ENCODE assay signal across 10 mouse cellular contexts in genomic region chr4:68574610-68575167, GRCm38 (mm10).
DNase-seq lines count a peak whose midpoint lies in the region; ATAC-seq and TF ChIP-seq lines count a peak whose summit lies in the region.
"Had no signal": no experiment of that assay in that cellular context is flagged by ENCODE, and none has a peak within 500 bp of the region (broad histone marks: within the 10 kb centered on the region; RNA-seq: fewer than 3 reads in every experiment).

No protein-coding gene starts in this region.

- TF ChIP-seq POLR2A in heart, adult 2 months (IDR thresholded peaks at IDR 0.05; ENCODE audit: insufficient read depth, low read depth, low read length), result no peak

- no peaks in the 10 kb centered on the region for H3K79me2 ChIP-seq in heart, adult 2 months (replicated peaks; ENCODE audit: control insufficient read depth, insufficient read depth, low read length)

- no peaks in the 10 kb centered on the region for H3K27me3 ChIP-seq in heart, adult 2 months (ENCODE audit: control insufficient read depth, insufficient read depth, low read length)
- H3K27me3 ChIP-seq in kidney, embryonic 15.5 days, result no peaks in the 10 kb centered on the region
- H3K27me3 ChIP-seq: midbrain, embryonic 12.5 days had no signal

- peak; percentile 14 for DNase-seq in gastrocnemius, adult 2 months
- no peak for DNase-seq in gastrocnemius, postnatal 4 days (ENCODE audit: low spot score in 2 of 2)
- peak; percentile 84 for DNase-seq in brain, adult 2 months (ENCODE audit: low read depth, low spot score)
- peak; percentile 5 for DNase-seq in fibroblast of lung, adult 2 months (ENCODE audit: low read depth)
- DNase-seq in left cerebral cortex, postnatal 14 days (ENCODE audit: low spot score in 2 of 2), result peak; percentile 18 to 35
- DNase-seq in heart, adult 2 months, result no peak
- no peak for DNase-seq in neural tube, embryonic 10.5 days (ENCODE audit: extremely low spot score, low spot score)

- no peak overlapping the region for H3K9ac ChIP-seq in heart, adult 2 months (ENCODE audit: low read depth, low read length)
- H3K9ac ChIP-seq in kidney, embryonic 15.5 days, result no peak overlapping the region
- H3K9ac ChIP-seq: midbrain, embryonic 12.5 days had no signal

- no peaks in the 10 kb centered on the region for H3K36me3 ChIP-seq in heart, adult 2 months (ENCODE audit: control insufficient read depth, insufficient read depth, low read length)
- no peaks in the 10 kb centered on the region for H3K36me3 ChIP-seq in kidney, embryonic 15.5 days
- H3K36me3 ChIP-seq: midbrain, embryonic 12.5 days had no signal

- no peak for ATAC-seq in kidney, embryonic 15.5 days (replicated peaks; ENCODE audit: low FRiP score)

- H3K4me1 ChIP-seq in heart, adult 2 months (ENCODE audit: control insufficient read depth, insufficient read depth, low read length), result no peaks in the 10 kb centered on the region
- no peaks in the 10 kb centered on the region for H3K4me1 ChIP-seq in kidney, embryonic 15.5 days
- H3K4me1 ChIP-seq: midbrain, embryonic 12.5 days had no signal

- no peak for TF ChIP-seq CTCF in gastrocnemius, adult 2 months (IDR thresholded peaks at IDR 0.05)
- no peak for TF ChIP-seq CTCF in heart, adult 2 months (IDR thresholded peaks at IDR 0.05)

- WGBS in heart, adult 2 months, result 55% methylated on average over 4 of the region's 4 CpGs
- WGBS in kidney, embryonic 15.5 days, result 80% methylated on average over 4 of the region's 4 CpGs

- no peaks in the 10 kb centered on the region for H3K9me3 ChIP-seq in kidney, embryonic 15.5 days (replicated peaks)
- H3K9me3 ChIP-seq: midbrain, embryonic 12.5 days had no signal

- H3K4me3 ChIP-seq in gastrocnemius, adult 2 months, result no peak overlapping the region
- H3K4me3 ChIP-seq in heart, adult 2 months, result no peak overlapping the region
- H3K4me3 ChIP-seq in kidney, embryonic 15.5 days (replicated peaks), result no peak overlapping the region
- H3K4me3 ChIP-seq: midbrain, embryonic 12.5 days had no signal

- intact Hi-C loops in gastrocnemius, adult 2 months (cut with DNase I), result no loop called here
- intact Hi-C loops in left cerebral cortex, postnatal 14 days (cut with DNase I), result no loop called here
- intact Hi-C loops in heart, adult 2 months (cut with DNase I), result no loop called here

- H3K27ac ChIP-seq in gastrocnemius, adult 2 months, result no peak overlapping the region
- H3K27ac ChIP-seq in heart, adult 2 months, result no peak overlapping the region
- H3K27ac ChIP-seq in kidney, embryonic 15.5 days, result no peak overlapping the region
- H3K27ac ChIP-seq: kidney, postnatal 0 days; midbrain, embryonic 12.5 days had no signal

- no peak for TF ChIP-seq EP300 in heart, adult 2 months (IDR thresholded peaks at IDR 0.05; ENCODE audit: insufficient read depth, low read depth, low read length)

- no peak overlapping the region for H3K4me2 ChIP-seq in kidney, embryonic 15.5 days
- H3K4me2 ChIP-seq: midbrain, embryonic 12.5 days had no signal

Comparison
In these comparisons a context has a peak if more than half of its experiments do, and no peak if none do; other contexts are left out.
1. DNase-seq: peak in gastrocnemius, adult 2 months (single experiment), brain, adult 2 months (single experiment), fibroblast of lung, adult 2 months (single experiment) and left cerebral cortex, postnatal 14 days (2 of 2); none in gastrocnemius, postnatal 4 days (0 of 2), heart, adult 2 months (0 of 2) and neural tube, embryonic 10.5 days (single experiment).